Mouse (Mus musculus) hindbrain, embryonic 14.5 days (tissue): ENCODE results near the gene Runx1. TPM values are rescaled to one million over a fixed set of nuclear protein-coding genes. Genes with fewer than 3 reads are reported as not detected.

ENCODE experiments used
- ATAC-seq: fragments of 200-750 bp; cut with Nextera tagmentation; 2 replicates; pipeline ENCODE4 v1.8.0; 2017; ENCODE audit warnings: moderate number of reproducible peaks, mild to moderate bottlenecking, moderate TSS enrichment, moderate library complexity; ENCODE audit not compliant: low FRiP score
- DNase-seq: peaks from one replicate; pipeline ENCODE4 v3.0.0-alpha.2; 2015; ENCODE audit warnings: low spot score
- H3K27ac ChIP-seq: fragments of 300-500 bp; sonication (generic); 2 replicates; pipeline ENCODE4 v1.5.1; 2014; ENCODE audit warnings: mild to moderate bottlenecking, moderate library complexity
- H3K27me3 ChIP-seq: fragments of 300-500 bp; sonication (generic); 2 replicates; pipeline ENCODE4 v1.6.1; 2014; ENCODE audit warnings: mild to moderate bottlenecking, low read length, mixed read lengths; ENCODE audit not compliant: control insufficient read depth, insufficient read depth
- H3K36me3 ChIP-seq: fragments of 300-500 bp; sonication (generic); replicated peaks from 2 replicates; pipeline ENCODE4 v1.6.1; 2014; ENCODE audit not compliant: control insufficient read depth, insufficient read depth
- H3K4me1 ChIP-seq: fragments of 300-500 bp; sonication (generic); replicated peaks from 2 replicates; pipeline ENCODE4 v1.6.1; 2014; ENCODE audit warnings: antibody characterized with exemption, low read length, mixed read lengths; ENCODE audit not compliant: control insufficient read depth, insufficient read depth
- H3K4me2 ChIP-seq: fragments of 300-500 bp; sonication (generic); replicated peaks from 2 replicates; pipeline ENCODE4 v1.6.1; 2014; ENCODE audit warnings: mild to moderate bottlenecking, moderate library complexity
- H3K4me3 ChIP-seq: fragments of 300-500 bp; sonication (generic); replicated peaks from 2 replicates; pipeline ENCODE4 v1.5.1; 2014; ENCODE audit warnings: mild to moderate bottlenecking, low read length
- H3K9ac ChIP-seq: fragments of 300-500 bp; sonication (generic); 2 replicates; pipeline ENCODE4 v1.6.1; 2014
- H3K9me3 ChIP-seq: fragments of 300-500 bp; sonication (generic); 2 replicates; pipeline ENCODE4 v1.6.1; 2016; ENCODE audit warnings: low read length; ENCODE audit not compliant: control insufficient read depth
- WGBS: fragments of 180-500 bp; shearing (Covaris S2); extraction: QIAGEN DNeasy Blood & Tissue Kit; methylation state at CpG from one replicate; pipeline ENCODE4 v1.1.7; 2014; 5-methylcytosine and 5-hydroxymethylcytosine counted together
- polyA plus RNA-seq: library from polyadenylated mRNA; unstranded; fragments of >200 nt; fragmentation: Nextera tagmentation; extraction: Ambion mirVana; gene quantifications from 2 replicates; pipeline ENCODE4 v1.2.1, GENCODE M21; 2014

Gene Runx1
- polyA plus RNA-seq, 1 experiment from 2014 or later = 2.2 TPM

DNA sequence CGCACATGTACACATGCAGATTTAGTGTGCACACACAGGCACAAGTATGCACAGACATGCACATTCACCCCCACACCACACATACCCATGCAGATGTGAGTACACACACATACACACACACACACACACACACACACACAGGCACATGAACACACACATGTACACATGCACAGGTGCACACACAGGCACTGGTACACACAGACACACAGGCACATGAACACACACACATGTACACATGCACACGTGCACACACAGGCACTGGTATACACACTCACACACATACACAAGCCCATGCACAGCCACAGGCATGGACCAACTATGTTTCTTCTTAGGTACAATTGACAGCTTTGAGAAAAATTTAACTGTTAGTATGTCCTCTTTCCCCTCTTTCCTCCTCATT, 122.1 kb downstream of the Runx1 start:
- Histone ChIP-seq H3K4me2 (no peak overlapping the region), H3K9me3 (no peaks in the 10 kb centered on the region), H3K4me1 (no peaks in the 10 kb centered on the region), H3K27ac (no peak overlapping the region), H3K9ac (no peak overlapping the region), H3K36me3 (no peaks in the 10 kb centered on the region), H3K27me3 (peaks cover 47% of the 10 kb centered on the region), H3K4me3 (no peak overlapping the region)
- DNase-seq (no peak), ATAC-seq (no peak)
- WGBS = 96% methylated on average over 2 of the region's 2 CpGs

DNA sequence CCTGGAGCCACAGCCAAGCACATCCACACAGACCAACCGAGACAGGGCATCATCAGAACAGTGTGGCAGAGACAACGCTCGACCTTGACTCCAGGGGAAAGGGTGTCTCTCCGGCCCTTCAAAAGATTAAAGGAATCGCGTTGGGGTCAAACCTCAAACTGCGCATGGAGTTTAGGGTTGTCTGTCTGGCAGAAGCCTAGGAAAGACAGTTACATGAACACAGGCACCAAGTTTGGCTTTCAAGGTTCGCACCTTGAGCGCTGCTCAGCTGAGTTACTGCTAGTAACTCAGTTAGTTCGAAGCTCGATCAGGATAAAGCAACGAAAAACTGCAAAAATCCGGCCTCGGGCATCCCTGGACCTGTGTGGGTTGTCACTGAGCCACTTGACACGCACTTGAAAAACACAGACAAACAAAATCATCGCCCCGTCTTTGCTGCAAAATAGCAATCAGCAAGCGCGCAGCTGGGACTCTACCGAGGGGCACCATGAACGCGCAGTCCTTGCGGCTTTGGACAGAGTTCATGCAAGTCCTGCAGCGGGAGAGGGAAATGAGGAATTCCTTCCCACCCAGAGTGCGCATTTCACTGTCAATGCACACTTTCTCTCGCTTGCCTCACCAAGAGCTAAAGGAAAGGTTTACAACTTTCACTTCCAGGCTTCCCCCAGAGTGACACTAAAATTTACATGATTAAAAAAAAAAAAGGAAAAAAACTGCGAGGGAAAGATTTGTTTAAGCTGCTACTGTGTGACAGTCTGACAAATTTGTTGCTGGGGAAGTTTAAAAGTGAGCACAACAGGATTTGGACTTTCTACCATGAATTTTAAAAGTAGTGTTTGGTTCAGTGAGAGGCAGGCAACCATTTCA, 126.2 kb downstream of the Runx1 start:
- Histone ChIP-seq H3K4me1 (peaks cover 18% of the 10 kb centered on the region), H3K36me3 (no peaks in the 10 kb centered on the region), H3K27me3 (peaks cover 85% of the 10 kb centered on the region), H3K27ac (no peak overlapping the region), H3K4me2 (no peak overlapping the region), H3K9me3 (no peaks in the 10 kb centered on the region), H3K9ac (no peak overlapping the region), H3K4me3 (no peak overlapping the region)
- WGBS = 2% methylated on average over 27 of the region's 27 CpGs
- ATAC-seq = no peak
- DNase-seq = no peak

DNA sequence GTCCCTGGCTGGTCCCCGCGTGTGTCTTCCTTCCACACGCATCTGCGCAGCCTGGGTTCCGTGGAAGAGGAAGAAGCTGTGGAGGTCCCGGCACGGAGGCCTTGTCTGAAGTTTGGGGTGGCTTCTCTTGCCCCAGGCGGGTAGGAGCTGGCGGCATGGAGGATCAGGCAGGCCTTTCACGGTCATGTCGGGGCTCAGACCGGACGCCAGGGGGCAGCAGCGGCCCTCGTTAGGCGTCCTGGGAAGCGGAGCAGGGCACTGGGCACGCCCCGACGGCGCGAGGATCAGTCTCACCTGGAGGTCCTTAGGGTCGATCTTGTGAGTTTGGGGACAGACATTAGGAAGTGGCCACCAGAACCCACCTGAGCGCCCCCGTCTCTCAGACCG, 127.3 kb downstream of the Runx1 start:
- Histone ChIP-seq H3K4me1 (peaks cover 18% of the 10 kb centered on the region), H3K36me3 (no peaks in the 10 kb centered on the region), H3K4me3 (peak overlapping the region; percentile 45), H3K9ac (no peak overlapping the region; the same call in 1 of the 2 replicates), H3K27ac (no peak overlapping the region), H3K9me3 (no peaks in the 10 kb centered on the region), H3K27me3 (peaks cover 90% of the 10 kb centered on the region), H3K4me2 (peak overlapping the region; percentile 91)
- WGBS = under 1% methylated on average over 26 of the region's 26 CpGs
- peak; percentile 89 for DNase-seq
- ATAC-seq = peak; percentile 61; the same call in 1 of the 2 replicates

DNA sequence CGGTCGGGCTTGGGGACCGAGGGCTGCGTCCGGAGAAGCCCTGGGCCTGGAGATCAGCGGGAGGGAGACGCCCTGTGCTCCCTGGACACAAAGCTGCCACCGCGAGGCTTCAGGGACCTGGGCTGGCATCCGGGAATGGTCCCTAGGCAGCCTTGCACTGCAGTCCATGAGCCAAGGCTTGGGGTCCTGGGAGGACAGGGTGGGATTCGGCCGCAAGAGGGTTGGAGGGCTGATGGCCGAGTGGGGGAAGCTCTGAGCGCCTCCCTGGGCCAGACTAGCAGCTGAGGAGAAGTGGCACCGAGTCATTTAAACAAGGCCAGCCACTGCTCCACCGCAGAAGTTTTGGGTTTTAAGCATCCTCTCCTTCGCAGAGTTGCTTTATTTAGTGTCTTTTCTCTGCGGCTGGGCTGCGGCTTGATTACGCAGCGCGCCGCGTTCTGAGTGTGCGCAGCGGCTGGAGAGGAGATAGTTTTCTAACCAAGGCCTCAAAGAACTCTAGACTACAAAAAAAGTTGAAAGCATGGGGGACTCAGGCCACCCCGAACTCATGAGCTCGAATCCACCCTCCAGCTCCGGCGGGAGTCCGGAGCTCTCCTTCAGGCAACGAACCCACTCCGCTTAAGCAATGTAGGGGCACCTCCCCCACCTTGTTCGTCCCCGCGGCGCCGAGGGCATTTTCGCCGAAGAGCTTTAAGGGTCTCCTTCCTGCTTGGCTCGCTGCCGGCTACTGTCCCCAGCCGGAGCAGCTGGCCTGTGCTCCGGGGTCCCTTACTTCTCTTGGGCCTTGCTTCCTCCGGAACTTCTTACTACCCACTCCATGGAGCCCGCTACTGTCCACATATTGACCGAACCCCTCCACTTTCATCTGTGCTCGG, 128.0 kb downstream of the Runx1 start:
- H3K4me2 ChIP-seq = peak overlapping the region; percentile 91
- no peaks in the 10 kb centered on the region for H3K9me3 ChIP-seq
- ATAC-seq (peak; percentile 51; the same call in 1 of the 2 replicates), DNase-seq (no peak)
- peaks cover 18% of the 10 kb centered on the region for H3K4me1 ChIP-seq
- no peak overlapping the region for H3K27ac ChIP-seq
- H3K27me3 ChIP-seq = peaks cover 90% of the 10 kb centered on the region
- WGBS = under 1% methylated on average over 48 of the region's 48 CpGs
- H3K4me3 ChIP-seq = peak overlapping the region; percentile 45
- H3K9ac ChIP-seq = peak overlapping the region; percentile 50
- H3K36me3 ChIP-seq = no peaks in the 10 kb centered on the region

DNA sequence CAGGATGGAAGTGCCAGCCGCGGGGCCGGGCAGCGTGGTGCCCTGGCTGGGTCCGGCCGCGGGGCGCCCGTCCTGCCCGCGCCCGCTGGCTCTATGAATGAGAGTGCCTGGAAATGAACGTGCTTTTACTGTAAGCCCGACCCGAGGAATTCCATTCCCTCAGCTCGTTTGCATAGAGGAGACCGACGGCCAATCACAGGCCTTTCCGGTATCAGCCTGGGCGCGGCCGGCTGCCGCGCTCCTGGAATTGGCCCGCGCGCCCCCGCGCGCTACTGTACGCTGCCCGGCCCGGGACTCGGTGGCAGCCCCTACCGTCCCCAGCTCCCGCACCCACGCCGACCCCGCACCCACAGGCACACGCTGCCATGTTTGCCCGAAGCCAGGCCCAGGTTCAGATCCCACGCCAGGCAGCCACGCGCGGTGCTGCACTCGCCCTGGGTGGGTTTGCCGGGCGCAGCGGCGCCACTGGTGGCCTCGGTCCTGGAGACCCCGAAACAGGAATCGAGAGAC, 128.7 kb downstream of the Runx1 start:
- Histone ChIP-seq H3K9ac (peak overlapping the region; percentile 50), H3K4me2 (peak overlapping the region; percentile 91), H3K4me3 (peak overlapping the region; percentile 45), H3K9me3 (no peaks in the 10 kb centered on the region), H3K36me3 (no peaks in the 10 kb centered on the region), H3K27ac (no peak overlapping the region), H3K27me3 (peaks cover 95% of the 10 kb centered on the region), H3K4me1 (peaks cover 18% of the 10 kb centered on the region)
- ATAC-seq = peak; percentile 82
- under 1% methylated on average over 53 of the region's 53 CpGs for WGBS
- DNase-seq = peak; percentile 64

DNA sequence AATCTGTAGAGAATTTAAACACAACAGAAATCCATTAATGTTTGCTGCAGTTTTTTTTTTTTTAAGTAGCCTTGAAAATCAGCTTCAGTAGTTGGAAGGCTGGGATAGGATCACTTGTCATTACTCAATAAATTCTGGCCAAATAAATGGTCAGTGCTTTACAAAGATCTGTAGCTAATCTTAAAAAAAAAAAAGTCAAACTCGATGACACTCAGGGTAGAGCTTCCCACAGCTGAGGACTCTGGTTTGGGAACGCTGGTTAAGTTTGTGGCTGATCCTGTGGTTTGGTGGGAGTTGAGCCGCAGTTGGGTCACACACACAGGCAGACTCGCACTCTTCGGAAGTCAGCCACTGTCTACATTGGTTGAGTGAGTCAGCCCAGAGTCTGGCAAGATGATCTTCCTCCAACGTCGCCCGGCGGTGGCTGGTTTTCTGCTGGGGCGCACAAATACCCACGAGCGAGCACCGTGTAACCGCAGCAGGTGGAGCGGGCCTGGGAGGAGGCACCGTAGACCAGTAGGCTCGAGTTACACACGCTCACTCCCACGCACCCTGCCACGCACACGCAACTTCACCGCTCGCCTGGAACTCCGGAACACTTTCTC, 129.4 kb downstream of the Runx1 start:
- Histone ChIP-seq H3K4me1 (peaks cover 18% of the 10 kb centered on the region), H3K27ac (no peak overlapping the region), H3K4me3 (peak overlapping the region; percentile 45), H3K27me3 (peaks cover 95% of the 10 kb centered on the region), H3K36me3 (no peaks in the 10 kb centered on the region), H3K9ac (no peak overlapping the region), H3K9me3 (no peaks in the 10 kb centered on the region), H3K4me2 (peak overlapping the region; percentile 91)
- WGBS = 1% methylated on average over 24 of the region's 24 CpGs
- ATAC-seq (no peak), DNase-seq (no peak)

GRCm38 (mm10) chr16:92695981-92696380, 130.0 kb downstream of the Runx1 start:
- ATAC-seq = no peak
- H3K9ac ChIP-seq = no peak overlapping the region
- no peaks in the 10 kb centered on the region for H3K36me3 ChIP-seq
- H3K4me1 ChIP-seq = peaks cover 18% of the 10 kb centered on the region
- H3K27me3 ChIP-seq = peaks cover 98% of the 10 kb centered on the region
- 10% methylated on average over 12 of the region's 12 CpGs for WGBS
- no peak for DNase-seq
- H3K4me2 ChIP-seq = 0 out of 2 replicates have a peak overlapping the region, but pooled peaks have one; percentile 28
- H3K27ac ChIP-seq = no peak overlapping the region
- no peaks in the 10 kb centered on the region for H3K9me3 ChIP-seq
- H3K4me3 ChIP-seq = peak overlapping the region; percentile 24

GRCm38 (mm10) chr16:92695200-92695921, 130.6 kb downstream of the Runx1 start:
- H3K4me1 ChIP-seq = peaks cover 18% of the 10 kb centered on the region
- DNase-seq = no peak
- H3K27me3 ChIP-seq = peaks cover 95% of the 10 kb centered on the region
- no peak for ATAC-seq
- H3K27ac ChIP-seq = no peak overlapping the region
- H3K9me3 ChIP-seq = no peaks in the 10 kb centered on the region
- H3K4me3 ChIP-seq = peak overlapping the region; percentile 24
- H3K36me3 ChIP-seq = no peaks in the 10 kb centered on the region
- peak overlapping the region; percentile 28 for H3K4me2 ChIP-seq
- no peak overlapping the region; the same call in 1 of the 2 replicates for H3K9ac ChIP-seq
- under 1% methylated on average over 43 of the region's 43 CpGs for WGBS
